Mouse (Mus musculus) limb, embryonic 15.5 days (tissue): ENCODE results near the gene Traf4. TPM values are rescaled to one million over a fixed set of nuclear protein-coding genes. Genes with fewer than 3 reads are reported as not detected.
"Not testable (repeated sequence)": the region's sequence is repeated elsewhere in the genome, so short reads cannot be mapped to it uniquely, and the experiment has no call there.

Experiments used
- ATAC-seq: fragments of 200-750 bp; cut with Nextera tagmentation; 2 replicates; pipeline ENCODE4 v1.8.0; 2017; ENCODE audit warnings: low read depth, moderate TSS enrichment; ENCODE audit not compliant: insufficient number of reproducible peaks, low FRiP score, low TSS enrichment
- H3K27ac ChIP-seq: fragments of 300-500 bp; sonication (generic); 2 replicates; pipeline ENCODE4 v1.5.1; 2015; ENCODE audit warnings: moderate library complexity, mild to moderate bottlenecking, inconsistent platforms
- H3K27me3 ChIP-seq: fragments of 300-500 bp; sonication (generic); 2 replicates; pipeline ENCODE4 v1.6.1; 2015; ENCODE audit warnings: inconsistent platforms
- H3K36me3 ChIP-seq: fragments of 300-500 bp; sonication (generic); 2 replicates; pipeline ENCODE4 v1.6.1; 2015; ENCODE audit warnings: inconsistent platforms
- H3K4me1 ChIP-seq: fragments of 300-500 bp; sonication (generic); 2 replicates; pipeline ENCODE4 v1.6.1; 2015; ENCODE audit warnings: inconsistent platforms
- H3K4me2 ChIP-seq: fragments of 300-500 bp; sonication (generic); 2 replicates; pipeline ENCODE4 v1.6.1; 2015; ENCODE audit warnings: mild to moderate bottlenecking, inconsistent platforms
- H3K4me3 ChIP-seq: fragments of 300-500 bp; sonication (generic); 2 replicates; pipeline ENCODE4 v1.5.1; 2015; ENCODE audit warnings: mild to moderate bottlenecking, inconsistent platforms
- H3K9ac ChIP-seq: fragments of 300-500 bp; sonication (generic); 2 replicates; pipeline ENCODE4 v1.6.1; 2015; ENCODE audit warnings: inconsistent platforms
- H3K9me3 ChIP-seq: fragments of 300-500 bp; sonication (generic); 2 replicates; pipeline ENCODE4 v1.6.1; 2016; ENCODE audit warnings: inconsistent platforms
- WGBS: fragments of 180-500 bp; shearing (Covaris S2); methylation state at CpG from one replicate; pipeline ENCODE4 v1.1.7; 2015; 5-methylcytosine and 5-hydroxymethylcytosine counted together
- polyA plus RNA-seq: library from polyadenylated mRNA; unstranded; fragments of >200 nt; fragmentation: Nextera tagmentation; extraction: Ambion mirVana; gene quantifications from 2 replicates; pipeline ENCODE4 v1.2.1, GENCODE M21; 2015

Gene Traf4
- polyA plus RNA-seq, 1 experiment from 2014 or later, result 65.6 TPM

DNA sequence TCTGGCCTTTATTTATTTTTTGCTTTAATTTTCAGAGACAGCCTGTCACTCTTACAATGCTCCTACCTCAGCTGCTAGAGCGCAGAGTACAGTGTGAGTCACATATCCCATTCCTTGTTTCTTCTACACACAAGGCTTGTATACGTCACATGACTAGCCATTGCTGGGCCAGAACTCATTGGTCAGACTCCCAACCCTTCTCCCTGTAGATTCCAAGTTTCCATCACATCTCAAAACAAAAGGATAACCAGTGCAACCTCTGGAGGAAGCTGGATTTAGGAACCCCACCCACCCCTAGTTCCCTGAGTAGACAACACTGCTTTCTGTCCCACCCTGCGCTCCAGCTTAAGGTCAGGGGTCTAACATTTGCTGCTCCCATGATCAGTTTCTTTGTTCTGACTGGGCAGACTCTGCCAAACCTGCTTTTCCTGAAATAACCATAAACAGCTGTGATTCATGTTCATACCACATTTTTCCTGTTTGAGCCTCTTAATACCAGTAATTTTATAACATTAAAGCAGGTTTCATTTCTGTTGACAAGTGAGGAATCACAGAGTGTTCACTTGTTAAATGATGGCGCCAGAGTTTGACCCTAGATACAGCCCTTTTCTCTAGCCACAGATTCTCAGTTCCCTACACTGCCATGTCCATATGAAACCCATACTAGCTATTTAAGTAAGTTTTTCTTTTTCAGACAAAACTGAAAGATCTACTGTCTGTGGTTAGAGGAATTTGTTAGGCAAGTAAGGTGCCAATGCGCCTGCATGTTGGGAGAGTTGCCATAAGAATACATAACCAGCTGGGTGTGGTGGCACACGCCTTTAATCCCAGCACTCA, 18.5 kb downstream of the Traf4 start:
- no peaks in the 10 kb centered on the region for H3K9me3 ChIP-seq
- H3K4me1 ChIP-seq, result 0 out of 2 replicates have a peak, but pooled peaks cover 1% of the 10 kb centered on the region
- H3K4me3 ChIP-seq, result no peak overlapping the region
- H3K9ac ChIP-seq, result no peak overlapping the region
- 81% methylated on average over 6 of the region's 6 CpGs for WGBS
- no peak for ATAC-seq
- H3K36me3 ChIP-seq, result peaks cover 68% of the 10 kb centered on the region
- no peaks in the 10 kb centered on the region for H3K27me3 ChIP-seq
- no peak overlapping the region for H3K4me2 ChIP-seq
- H3K27ac ChIP-seq, result peak overlapping the region; percentile 39; the same call in 1 of the 2 replicates

DNA sequence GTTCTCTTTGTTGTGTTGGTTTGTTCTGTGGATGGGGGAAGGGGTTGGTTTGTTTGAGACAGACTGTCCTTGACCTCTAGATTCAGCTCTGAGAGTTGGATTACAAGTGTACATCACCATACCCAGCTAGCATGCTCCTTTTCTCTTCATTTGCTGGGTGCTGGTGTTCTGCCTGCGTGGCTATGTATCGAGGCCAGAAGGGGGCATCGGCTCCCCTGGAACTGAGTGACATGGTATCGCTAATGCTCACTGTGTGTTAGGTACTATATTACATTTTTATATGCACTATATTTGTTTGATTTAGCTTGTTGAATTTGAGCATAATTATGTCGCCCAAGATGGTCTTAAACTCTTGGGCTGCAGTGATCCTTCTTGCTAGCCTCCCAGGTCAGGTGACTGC, 19.2 kb downstream of the Traf4 start:
- WGBS, result 82% methylated on average over 5 of the region's 5 CpGs
- Histone ChIP-seq H3K4me1 (no peaks in the 10 kb centered on the region), H3K27me3 (no peaks in the 10 kb centered on the region), H3K4me3 (no peak overlapping the region), H3K9ac (no peak overlapping the region), H3K36me3 (peaks cover 67% of the 10 kb centered on the region), H3K4me2 (no peak overlapping the region), H3K27ac (peak overlapping the region; percentile 39; the same call in 1 of the 2 replicates), H3K9me3 (no peaks in the 10 kb centered on the region)
- ATAC-seq, result no peak

DNA sequence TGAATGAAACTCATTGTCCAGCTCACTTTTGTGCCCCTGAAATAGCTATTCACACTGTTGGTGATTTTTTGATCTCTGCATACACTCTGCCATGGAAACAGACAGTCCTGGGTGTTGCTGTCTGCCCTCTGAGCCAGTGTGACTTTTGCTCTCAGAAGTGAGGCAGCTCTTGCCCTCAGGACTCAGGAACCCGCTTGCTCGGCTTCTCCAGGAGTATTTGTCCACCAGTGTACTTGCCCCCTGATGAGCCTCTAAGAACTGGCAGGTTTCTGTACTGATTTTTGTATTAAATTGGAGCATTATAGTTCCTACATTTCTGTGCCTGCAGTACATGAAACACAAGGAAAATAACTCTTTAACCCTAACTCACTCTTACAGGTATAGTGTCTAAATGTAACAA, 21.9 kb downstream of the Traf4 start:
- Histone ChIP-seq H3K36me3 (peaks cover 44% of the 10 kb centered on the region), H3K27me3 (no peaks in the 10 kb centered on the region), H3K9me3 (no peaks in the 10 kb centered on the region), H3K4me2 (no peak overlapping the region), H3K9ac (no peak overlapping the region), H3K4me3 (no peak overlapping the region), H3K27ac (no peak overlapping the region), H3K4me1 (no peaks in the 10 kb centered on the region)
- no peak for ATAC-seq
- WGBS, result 94% methylated on average over 2 of the region's 2 CpGs

DNA sequence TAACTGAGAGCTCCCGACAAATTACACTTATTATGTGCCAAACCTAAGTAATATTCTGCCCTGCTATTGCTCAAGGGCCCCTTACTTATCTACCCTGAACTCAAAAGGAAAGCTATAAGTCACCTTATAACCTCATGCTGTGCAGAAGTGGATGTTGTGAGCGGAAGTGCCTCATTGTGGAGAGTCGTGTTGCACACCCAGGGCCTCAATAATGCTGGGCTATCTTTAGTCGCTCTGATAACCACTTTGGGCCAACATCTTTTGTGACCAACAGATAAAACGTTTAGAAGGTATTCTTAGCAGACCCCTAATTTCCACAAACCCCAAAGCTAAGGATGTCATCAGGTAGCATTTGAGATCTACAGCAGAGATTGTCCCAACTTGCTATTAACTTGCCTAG, 24.7 kb downstream of the Traf4 start:
- H3K9ac ChIP-seq, result no peak overlapping the region
- no peak overlapping the region for H3K4me2 ChIP-seq
- WGBS, result 77% methylated on average over 5 of the region's 5 CpGs
- no peaks in the 10 kb centered on the region for H3K9me3 ChIP-seq
- no peaks in the 10 kb centered on the region for H3K27me3 ChIP-seq
- H3K4me3 ChIP-seq, result no peak overlapping the region
- H3K4me1 ChIP-seq, result no peaks in the 10 kb centered on the region
- H3K36me3 ChIP-seq, result peaks cover 24% of the 10 kb centered on the region
- ATAC-seq, result no peak
- H3K27ac ChIP-seq, result no peak overlapping the region

DNA sequence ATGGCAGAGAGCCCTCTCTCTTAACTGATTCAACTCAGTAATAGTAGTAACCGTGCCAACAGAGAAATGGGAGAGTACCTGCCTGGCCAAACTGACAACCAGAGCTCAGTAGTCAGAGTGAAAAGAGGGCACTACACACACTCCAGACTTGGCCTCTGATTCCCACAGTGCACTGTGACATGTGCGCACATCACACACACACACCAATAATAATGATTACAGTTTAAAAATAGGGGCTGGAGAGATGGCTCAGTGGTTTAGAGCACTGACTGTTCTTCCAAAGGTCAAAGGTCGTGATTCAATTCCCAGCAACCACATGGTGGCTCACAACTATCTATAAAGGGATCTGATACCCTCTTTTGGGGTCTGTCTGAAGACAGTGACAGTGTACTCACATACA, 27.4 kb downstream of the Traf4 start:
- Histone ChIP-seq H3K27me3 (no peaks in the 10 kb centered on the region), H3K4me2 (no peak overlapping the region), H3K27ac (no peak overlapping the region), H3K36me3 (0 out of 2 replicates have a peak, but pooled peaks cover under 1% of the 10 kb centered on the region), H3K4me1 (no peaks in the 10 kb centered on the region), H3K4me3 (no peak overlapping the region), H3K9ac (no peak overlapping the region), H3K9me3 (no peaks in the 10 kb centered on the region)
- no peak for ATAC-seq
- 83% methylated on average over 3 of the region's 3 CpGs for WGBS

DNA sequence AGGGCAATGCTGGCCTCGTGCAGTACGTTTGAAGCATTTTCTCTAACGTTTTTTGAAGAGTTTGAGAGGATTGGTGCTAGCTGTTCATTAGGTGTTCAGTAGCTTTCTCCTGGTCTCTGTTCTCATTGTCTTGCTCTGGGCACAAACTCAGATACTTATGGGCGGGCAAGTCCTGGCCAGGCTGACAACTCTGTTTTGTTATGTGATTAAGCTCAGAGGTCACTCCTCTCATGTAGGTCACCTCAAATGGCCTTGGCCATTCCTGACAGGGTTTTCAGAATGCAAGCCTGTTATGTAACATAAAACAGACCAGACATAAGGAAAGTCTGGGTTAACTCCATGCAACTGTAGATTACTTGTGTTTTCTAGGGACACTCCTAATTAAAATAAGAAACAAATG, 27.8 kb downstream of the Traf4 start:
- no peak overlapping the region for H3K27ac ChIP-seq
- no peaks in the 10 kb centered on the region for H3K36me3 ChIP-seq
- no peaks in the 10 kb centered on the region for H3K27me3 ChIP-seq
- H3K4me3 ChIP-seq, result no peak overlapping the region
- no peaks in the 10 kb centered on the region for H3K4me1 ChIP-seq
- no peak overlapping the region for H3K4me2 ChIP-seq
- H3K9ac ChIP-seq, result no peak overlapping the region
- 83% methylated on average over 4 of the region's 4 CpGs for WGBS
- no peak for ATAC-seq
- H3K9me3 ChIP-seq, result no peaks in the 10 kb centered on the region

DNA sequence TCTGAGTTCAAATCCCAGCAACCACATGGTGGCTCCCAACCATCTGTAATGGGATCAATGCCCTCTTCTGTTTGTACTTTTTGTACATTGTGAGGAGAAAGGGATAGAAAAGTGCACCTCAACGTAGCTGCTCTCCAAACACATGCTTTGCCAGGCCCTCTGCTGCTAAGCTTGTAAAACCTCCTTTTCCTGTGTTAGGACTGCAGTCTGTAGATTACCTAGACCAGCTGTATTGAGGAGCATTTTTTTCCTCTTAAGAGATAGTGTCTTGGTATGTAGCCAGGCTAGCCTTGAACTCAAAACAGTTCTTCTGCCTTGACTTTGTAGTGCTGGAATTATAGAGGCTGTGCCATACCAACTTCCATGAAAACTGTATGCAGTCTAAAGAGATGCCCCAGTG, 29.3 kb downstream of the Traf4 start:
- Histone ChIP-seq H3K9me3 (no peaks in the 10 kb centered on the region), H3K4me2 (no peak overlapping the region), H3K27me3 (no peaks in the 10 kb centered on the region), H3K4me1 (no peaks in the 10 kb centered on the region), H3K36me3 (no peaks in the 10 kb centered on the region), H3K9ac (no peak overlapping the region), H3K27ac (no peak overlapping the region), H3K4me3 (no peak overlapping the region)
- 58% methylated on average over 1 of the region's 1 CpGs for whole genome bisulfite sequencing
- ATAC-seq, result no peak

DNA sequence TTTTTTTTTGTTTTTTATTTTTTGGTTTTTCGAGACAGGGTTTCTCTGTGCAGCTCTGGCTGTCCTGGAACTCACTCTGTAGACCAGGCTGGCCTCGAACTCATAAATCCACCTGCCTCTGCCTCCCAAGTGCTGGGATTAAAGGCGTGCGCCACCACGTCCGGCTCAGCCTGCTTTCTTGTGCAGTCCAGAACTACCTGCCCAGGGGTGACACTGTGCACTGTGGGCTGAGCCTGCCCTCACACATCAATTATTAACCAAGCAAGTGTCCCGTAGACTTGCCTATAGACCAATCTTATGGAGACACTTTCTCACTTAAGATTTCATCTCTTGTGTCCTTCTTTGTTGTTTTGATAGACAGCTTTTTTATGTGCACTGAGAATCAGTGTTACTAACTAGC, 30.1 kb downstream of the Traf4 start:
- ATAC-seq, H3K9ac ChIP-seq, H3K4me3 ChIP-seq, H3K27ac ChIP-seq, H3K27me3 ChIP-seq, H3K36me3 ChIP-seq, H3K4me1 ChIP-seq, H3K4me2 ChIP-seq, H3K9me3 ChIP-seq: not testable (repeated sequence)
- WGBS, result 87% methylated on average over 7 of the region's 7 CpGs

DNA sequence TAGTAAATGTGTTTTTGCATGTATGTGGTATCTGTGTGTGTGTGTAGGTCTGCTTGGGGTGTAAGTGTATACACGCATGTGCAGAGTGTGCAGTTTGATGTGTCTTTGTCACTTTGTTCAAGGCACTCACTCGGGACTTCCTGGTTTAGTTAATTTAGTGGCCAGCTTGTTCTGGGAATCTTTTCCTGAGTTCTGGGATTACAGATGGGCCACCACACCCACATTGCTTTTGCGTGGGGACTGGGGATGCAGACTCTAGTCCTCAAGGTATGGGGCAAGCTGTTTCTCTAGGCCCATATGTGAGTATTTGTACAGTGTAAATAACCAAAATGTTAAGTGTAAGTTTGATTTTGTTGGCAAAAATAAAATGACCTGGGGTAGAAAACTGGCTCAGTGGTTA, 31.0 kb downstream of the Traf4 start:
- Histone ChIP-seq H3K9ac (no peak overlapping the region), H3K4me2 (no peak overlapping the region), H3K9me3 (no peaks in the 10 kb centered on the region), H3K27ac (no peak overlapping the region), H3K4me3 (no peak overlapping the region), H3K27me3 (no peaks in the 10 kb centered on the region), H3K4me1 (no peaks in the 10 kb centered on the region), H3K36me3 (no peaks in the 10 kb centered on the region)
- no peak for ATAC-seq
- 72% methylated on average over 3 of the region's 3 CpGs for WGBS

DNA sequence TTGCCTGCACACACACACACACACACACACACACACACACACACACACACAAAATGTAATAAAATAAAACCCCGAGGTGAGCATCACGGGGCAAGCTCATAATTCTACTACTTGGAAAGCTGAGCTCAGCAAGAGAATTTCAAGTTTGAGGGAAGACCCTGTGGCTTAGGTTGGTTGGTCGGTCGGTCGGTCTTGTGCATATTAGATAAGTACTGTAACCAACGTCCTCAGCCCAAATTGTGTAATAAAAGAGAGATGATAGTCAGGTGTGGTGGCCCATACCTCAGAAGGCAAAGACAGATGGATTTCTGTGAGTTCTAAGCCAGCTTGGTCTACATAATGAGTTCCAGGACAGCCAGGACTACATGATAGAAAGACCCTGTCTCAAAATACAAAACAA, 31.5 kb downstream of the Traf4 start:
- no peak overlapping the region for H3K4me3 ChIP-seq
- ATAC-seq, result no peak
- H3K9me3 ChIP-seq, result no peaks in the 10 kb centered on the region
- H3K4me2 ChIP-seq, result no peak overlapping the region
- H3K27ac ChIP-seq, result no peak overlapping the region
- 67% methylated on average over 6 of the region's 6 CpGs for WGBS
- no peaks in the 10 kb centered on the region for H3K36me3 ChIP-seq
- H3K27me3 ChIP-seq, result no peaks in the 10 kb centered on the region
- no peaks in the 10 kb centered on the region for H3K4me1 ChIP-seq
- no peak overlapping the region for H3K9ac ChIP-seq

DNA sequence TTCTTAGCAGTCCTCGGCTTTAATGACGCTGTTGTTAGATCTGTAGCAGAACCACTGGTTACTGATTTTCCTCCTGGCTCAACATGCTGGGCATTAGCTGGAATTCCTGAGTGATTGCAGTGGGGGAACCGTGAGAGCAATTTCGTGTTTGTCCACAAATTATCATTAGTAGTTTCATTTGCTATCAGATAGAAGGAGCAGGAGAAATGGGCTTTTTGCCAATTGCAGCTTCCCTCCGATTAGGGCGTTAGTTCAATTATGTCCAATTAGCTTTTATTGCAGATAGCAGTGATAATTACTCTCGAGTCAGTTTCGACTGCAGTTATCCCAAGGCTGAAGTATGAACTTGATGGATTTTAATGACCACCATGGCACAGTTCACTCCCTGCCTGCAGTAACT, 35.9 kb downstream of the Traf4 start:
- Histone ChIP-seq H3K4me3 (no peak overlapping the region), H3K27ac (no peak overlapping the region), H3K36me3 (no peaks in the 10 kb centered on the region), H3K9me3 (no peaks in the 10 kb centered on the region), H3K4me1 (peaks cover 8% of the 10 kb centered on the region; the same call in 1 of the 2 replicates), H3K9ac (no peak overlapping the region), H3K27me3 (no peaks in the 10 kb centered on the region), H3K4me2 (no peak overlapping the region)
- WGBS, result 62% methylated on average over 8 of the region's 8 CpGs
- no peak for ATAC-seq

DNA sequence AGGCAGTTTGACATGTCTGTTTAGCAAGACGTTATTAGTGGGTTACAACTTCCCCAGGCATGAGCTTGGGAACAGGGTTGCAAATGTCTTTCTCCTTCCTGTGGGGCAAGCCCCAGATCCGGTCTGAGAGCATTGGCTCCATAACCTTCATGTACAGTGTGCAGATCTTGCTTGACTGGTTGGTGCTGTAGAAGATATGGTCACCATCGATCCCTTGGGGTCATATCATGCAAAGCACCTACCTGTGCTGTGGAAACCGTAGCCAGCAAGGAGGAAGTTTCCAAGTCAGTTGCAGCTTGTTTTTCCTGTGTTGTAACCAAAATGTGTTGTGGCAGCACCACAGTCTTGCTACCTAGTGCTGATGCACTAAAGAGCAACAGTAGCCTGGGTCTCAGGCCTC, 38.6 kb downstream of the Traf4 start:
- Histone ChIP-seq H3K36me3 (no peaks in the 10 kb centered on the region), H3K9ac (no peak overlapping the region), H3K27ac (no peak overlapping the region), H3K9me3 (no peaks in the 10 kb centered on the region), H3K27me3 (no peaks in the 10 kb centered on the region), H3K4me3 (no peak overlapping the region), H3K4me1 (peaks cover 8% of the 10 kb centered on the region; the same call in 1 of the 2 replicates), H3K4me2 (no peak overlapping the region)
- WGBS, result 63% methylated on average over 4 of the region's 4 CpGs
- no peak for ATAC-seq
